Mouse (Mus musculus) midbrain, postnatal 0 days (tissue): ENCODE data around the gene Wscd2. TPM values are rescaled to one million over a fixed set of nuclear protein-coding genes. Genes with fewer than 3 reads are reported as not detected.
A peak's percentile ranks its signal among the peaks of the same experiment; 100 is the strongest.

Experiments
- ATAC-seq: fragments of 200-750 bp; cut with Nextera tagmentation; 2 replicates; pipeline ENCODE4 v1.8.0; 2017; ENCODE audit warnings: moderate number of reproducible peaks, mild to moderate bottlenecking, moderate TSS enrichment, moderate library complexity; ENCODE audit not compliant: low FRiP score
- DNase-seq: peaks from one replicate; pipeline ENCODE4 v3.0.0-alpha.2; 2015; ENCODE audit warnings: low spot score
- H3K27ac ChIP-seq: fragments of 300-500 bp; sonication (generic); 2 replicates; pipeline ENCODE4 v1.5.1; 2014; ENCODE audit warnings: low read depth, mild to moderate bottlenecking, low read length, mixed read lengths
- H3K27me3 ChIP-seq: fragments of 300-500 bp; sonication (generic); 2 replicates; pipeline ENCODE4 v1.6.1; 2014; ENCODE audit warnings: low read length, control low read depth, mixed read lengths; ENCODE audit not compliant: insufficient read depth
- H3K36me3 ChIP-seq: fragments of 300-500 bp; sonication (generic); 2 replicates; pipeline ENCODE4 v1.6.1; 2014; ENCODE audit warnings: low read length, control low read depth, mixed read lengths; ENCODE audit not compliant: insufficient read depth
- H3K4me1 ChIP-seq: fragments of 300-500 bp; sonication (generic); 2 replicates; pipeline ENCODE4 v1.6.1; 2014; ENCODE audit warnings: mild to moderate bottlenecking, control low read depth, antibody characterized with exemption, low read length, mixed read lengths; ENCODE audit not compliant: insufficient read depth
- H3K4me2 ChIP-seq: fragments of 300-500 bp; sonication (generic); 2 replicates; pipeline ENCODE4 v1.6.1; 2014; ENCODE audit warnings: low read depth, mild to moderate bottlenecking, low read length, mixed read lengths; ENCODE audit not compliant: poor library complexity, severe bottlenecking
- H3K4me3 ChIP-seq: fragments of 300-500 bp; sonication (generic); 2 replicates; pipeline ENCODE4 v1.5.1; 2014; ENCODE audit warnings: low read depth, mild to moderate bottlenecking, low read length, moderate library complexity
- H3K9ac ChIP-seq: fragments of 300-500 bp; sonication (generic); replicated peaks from 2 replicates; pipeline ENCODE4 v1.6.1; 2014; ENCODE audit warnings: mild to moderate bottlenecking, low read length, moderate library complexity, mixed read lengths; ENCODE audit not compliant: poor library complexity, severe bottlenecking
- H3K9me3 ChIP-seq: fragments of 300-500 bp; sonication (generic); 2 replicates; pipeline ENCODE4 v1.6.1; 2016; ENCODE audit warnings: low read length, control low read depth
- CTCF ChIP-seq: IDR thresholded peaks from 2 replicates; pipeline ENCODE4 v1.5.1; 2016; ENCODE audit warnings: antibody characterized with exemption, mild to moderate bottlenecking
- WGBS: fragments of 180-500 bp; shearing (Covaris S2); extraction: QIAGEN DNeasy Blood & Tissue Kit; methylation state at CpG from one replicate; pipeline ENCODE4 v1.1.7; 2014; 5-methylcytosine and 5-hydroxymethylcytosine counted together
- polyA plus RNA-seq: library from polyadenylated mRNA; unstranded; fragments of >200 nt; fragmentation: Nextera tagmentation; extraction: Ambion mirVana; gene quantifications from 2 replicates; pipeline ENCODE4 v1.2.1, GENCODE M21; 2015
- total RNA-seq: library from RNA; depleted of rRNA; stranded (reverse); fragments of >200 nt; gene quantifications from 2 replicates; pipeline ENCODE4 v1.2.3, GENCODE M21; 2014

Wscd2 gene
- total and polyA plus RNA-seq, 2 experiments from 2014 or later, result 13.2 to 28.8 TPM

- Histone ChIP-seq H3K9me3 (no peaks in the 10 kb centered on the region), H3K4me3 (no peak overlapping the region), H3K27ac (no peak overlapping the region), H3K27me3 (no peaks in the 10 kb centered on the region), H3K4me1 (peaks cover 3% of the 10 kb centered on the region; the same call in 1 of the 2 replicates), H3K9ac (no peak overlapping the region), H3K4me2 (no peak overlapping the region), H3K36me3 (no peaks in the 10 kb centered on the region)
- DNase-seq (no peak), ATAC-seq (no peak)
- no peak for TF ChIP-seq CTCF
- WGBS, result 74% methylated on average over 9 of the region's 9 CpGs
Measured at GRCm38 (mm10) chr5:113633037-113633714, 143.0 kb downstream of the Wscd2 start.

DNA sequence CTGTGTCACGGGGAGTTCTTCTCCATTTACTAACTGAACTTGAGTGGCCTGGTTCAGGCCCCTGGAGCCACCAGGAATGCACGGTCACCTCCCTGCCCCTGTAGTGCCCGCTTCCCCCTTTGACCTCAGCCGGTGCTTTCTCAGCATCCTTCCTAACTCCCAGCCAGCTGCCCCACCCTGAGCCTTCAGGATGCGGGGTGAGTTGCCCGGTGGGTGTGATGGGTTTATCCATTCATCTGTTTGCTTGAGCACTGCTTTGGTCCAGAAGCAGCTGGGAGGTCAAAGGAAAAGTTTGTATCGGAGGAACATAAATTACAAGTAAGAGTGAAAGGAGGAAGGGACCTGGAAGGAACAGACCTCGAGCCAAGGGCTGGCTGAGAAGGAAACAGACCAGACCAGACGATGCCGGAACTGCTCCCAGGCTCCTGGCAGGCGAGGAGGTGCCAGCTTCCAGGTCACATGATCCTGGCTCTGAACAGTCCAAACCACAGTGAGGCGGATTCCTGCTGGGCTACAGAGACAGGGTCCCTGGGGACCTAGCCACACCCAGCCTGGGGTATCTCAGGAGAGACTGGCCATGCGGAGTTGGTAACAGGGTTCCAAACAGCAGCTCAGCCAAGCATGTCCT, 144.0 kb downstream of the Wscd2 start:
- Histone ChIP-seq H3K27ac (no peak overlapping the region), H3K27me3 (no peaks in the 10 kb centered on the region), H3K4me1 (peaks cover 3% of the 10 kb centered on the region; the same call in 1 of the 2 replicates), H3K9me3 (no peaks in the 10 kb centered on the region), H3K4me2 (no peak overlapping the region), H3K36me3 (no peaks in the 10 kb centered on the region), H3K4me3 (no peak overlapping the region), H3K9ac (no peak overlapping the region)
- TF ChIP-seq CTCF, result no peak
- ATAC-seq, result no peak; the same call in 1 of the 2 replicates
- peak; percentile 69 for DNase-seq
- WGBS, result 61% methylated on average over 13 of the region's 13 CpGs

DNA sequence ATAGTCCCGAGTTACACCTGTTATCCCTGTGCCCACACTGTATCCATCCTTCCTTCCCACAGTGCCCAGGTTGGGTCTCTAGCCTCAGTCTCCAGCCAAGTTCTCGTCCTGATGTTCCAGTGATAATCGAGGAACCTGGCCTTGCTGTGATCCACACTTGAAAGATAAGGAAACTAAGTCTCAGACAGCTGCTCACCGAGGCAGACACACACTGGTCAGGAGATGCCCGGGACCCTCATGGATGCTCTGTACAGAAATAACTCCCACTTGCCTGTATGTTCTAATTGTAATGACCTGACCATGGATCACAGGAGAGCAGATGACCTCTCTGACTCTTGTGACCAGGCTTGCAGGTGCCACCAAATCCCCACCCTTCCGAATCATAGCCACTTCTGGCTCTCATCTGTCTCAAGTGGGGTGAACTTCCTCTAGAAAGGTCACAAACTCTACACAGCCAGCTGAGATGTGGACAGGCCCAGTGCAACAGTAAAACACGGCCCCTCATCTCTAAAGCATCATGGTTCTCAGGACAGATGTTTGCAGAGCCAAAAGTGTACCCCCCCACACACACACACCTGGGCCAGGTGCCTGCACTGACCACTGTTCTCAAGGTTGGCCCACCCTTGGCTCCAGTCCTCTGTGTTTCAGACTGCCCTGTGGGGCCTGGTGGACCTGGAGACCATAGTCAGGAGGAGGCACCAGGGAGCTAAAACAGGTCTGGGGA, 144.9 kb downstream of the Wscd2 start:
- Histone ChIP-seq H3K4me3 (no peak overlapping the region), H3K4me1 (peaks cover 3% of the 10 kb centered on the region; the same call in 1 of the 2 replicates), H3K4me2 (no peak overlapping the region), H3K27me3 (no peaks in the 10 kb centered on the region), H3K9me3 (no peaks in the 10 kb centered on the region), H3K27ac (no peak overlapping the region), H3K36me3 (no peaks in the 10 kb centered on the region), H3K9ac (no peak overlapping the region)
- no peak for ATAC-seq
- no peak for DNase-seq
- WGBS, result 89% methylated on average over 7 of the region's 7 CpGs
- TF ChIP-seq CTCF, result no peak

DNA sequence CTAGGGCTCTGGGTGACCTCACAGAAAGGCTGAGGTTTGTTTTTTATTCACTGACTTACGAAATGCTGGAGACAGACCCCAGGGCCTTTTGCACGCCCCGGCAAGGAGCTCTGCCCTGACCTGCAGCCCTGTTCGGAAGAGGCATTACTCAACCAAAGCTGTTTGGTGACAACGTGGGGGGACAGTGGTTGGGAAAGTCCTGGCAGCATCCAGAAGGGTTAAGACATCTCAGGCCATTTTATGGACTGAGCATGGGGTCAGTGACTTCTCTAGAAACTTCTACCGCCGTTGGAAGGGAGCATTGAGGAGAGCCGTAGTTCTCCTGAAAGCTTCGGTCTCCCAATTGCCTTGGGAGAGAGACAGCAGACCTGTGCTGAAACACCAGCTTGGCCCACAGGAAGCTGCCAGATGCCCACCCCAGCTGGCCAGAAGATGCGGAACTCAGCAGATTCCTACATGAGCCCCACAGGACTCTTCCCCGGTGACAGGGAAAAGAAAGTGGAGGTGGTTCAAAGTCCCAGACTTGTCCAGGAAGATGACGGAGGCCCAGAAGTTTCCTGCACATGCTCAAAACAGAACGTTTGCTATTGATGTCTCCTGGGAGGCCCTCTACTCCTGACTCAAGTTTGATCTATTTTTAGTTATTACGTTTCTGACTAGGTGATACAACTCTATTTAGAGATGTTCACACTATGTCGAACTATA, 145.9 kb downstream of the Wscd2 start:
- ATAC-seq, result no peak
- TF ChIP-seq CTCF, result no peak
- Histone ChIP-seq H3K27me3 (no peaks in the 10 kb centered on the region), H3K36me3 (no peaks in the 10 kb centered on the region), H3K4me2 (no peak overlapping the region), H3K4me3 (no peak overlapping the region), H3K27ac (no peak overlapping the region), H3K9me3 (no peaks in the 10 kb centered on the region), H3K4me1 (peaks cover 3% of the 10 kb centered on the region; the same call in 1 of the 2 replicates), H3K9ac (no peak overlapping the region)
- no peak for DNase-seq
- 82% methylated on average over 15 of the region's 15 CpGs for WGBS

DNA sequence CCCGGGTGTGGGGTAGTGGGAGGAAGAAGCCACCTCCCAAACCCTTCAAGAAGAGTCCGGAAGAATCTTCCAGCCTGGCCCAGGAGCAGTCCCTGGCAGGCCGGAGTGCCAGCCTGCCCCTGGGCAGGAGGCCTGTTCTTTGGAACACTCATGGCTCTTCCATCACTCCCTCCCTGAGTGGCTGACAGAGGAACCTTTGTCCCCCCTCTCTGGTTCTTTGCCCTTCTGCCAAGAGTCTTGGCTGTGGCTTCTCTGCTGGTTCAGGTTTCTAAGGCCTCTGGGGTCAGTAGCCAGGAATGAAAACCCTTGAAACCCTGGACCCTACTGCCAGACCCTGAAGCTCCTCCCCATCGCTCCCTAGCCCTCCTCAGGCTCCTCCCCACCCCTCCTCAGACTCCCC, 147.5 kb downstream of the Wscd2 start:
- TF ChIP-seq CTCF, result no peak
- Histone ChIP-seq H3K36me3 (no peaks in the 10 kb centered on the region), H3K4me1 (peaks cover 3% of the 10 kb centered on the region; the same call in 1 of the 2 replicates), H3K4me2 (no peak overlapping the region), H3K27me3 (no peaks in the 10 kb centered on the region), H3K4me3 (no peak overlapping the region), H3K9me3 (no peaks in the 10 kb centered on the region), H3K9ac (no peak overlapping the region), H3K27ac (no peak overlapping the region)
- ATAC-seq (no peak), DNase-seq (peak; percentile 83)
- 79% methylated on average over 4 of the region's 4 CpGs for WGBS
